ENCODE assay signal across 8 mouse cellular contexts in genomic region chr10:117455595-117456302, GRCm38 (mm10).
DNase-seq lines count a peak whose midpoint lies in the region; ATAC-seq and TF ChIP-seq lines count a peak whose summit lies in the region.
"Had no signal": no experiment of that assay in that cellular context is flagged by ENCODE, and none has a peak within 500 bp of the region (broad histone marks: within the 10 kb centered on the region; RNA-seq: fewer than 3 reads in every experiment).

No protein-coding gene starts in this region.

- WGBS in embryonic facial prominence, embryonic 10.5 days = 73% methylated on average over 9 of the region's 9 CpGs
- 49% methylated on average over 9 of the region's 9 CpGs for WGBS in liver, postnatal 0 days (ENCODE audit: insufficient replicate concordance)
- WGBS in small intestine, adult 2 months = 24% methylated on average over 9 of the region's 9 CpGs

- no peaks in the 10 kb centered on the region for H3K36me3 ChIP-seq in embryonic facial prominence, embryonic 10.5 days (replicated peaks)
- H3K36me3 ChIP-seq in liver, postnatal 0 days (replicated peaks; ENCODE audit: insufficient read depth, low read length) = no peaks in the 10 kb centered on the region
- H3K36me3 ChIP-seq in small intestine, adult 2 months (ENCODE audit: control insufficient read depth, insufficient read depth, low read length) = no peaks in the 10 kb centered on the region
- H3K36me3 ChIP-seq: neural tube, embryonic 12.5 days had no signal

- TF ChIP-seq EP300 in liver, postnatal 0 days (IDR thresholded peaks at IDR 0.05; ENCODE audit: low read depth) = no peak; the same call in 1 of the 2 replicates

- H3K9ac ChIP-seq in liver, postnatal 0 days (replicated peaks) = no peak overlapping the region
- H3K9ac ChIP-seq: neural tube, embryonic 12.5 days had no signal

- no peaks in the 10 kb centered on the region; the same call in 1 of the 2 replicates for H3K27me3 ChIP-seq in embryonic facial prominence, embryonic 10.5 days (replicated peaks; ENCODE audit: low read depth, poor library complexity, severe bottlenecking)
- no peaks in the 10 kb centered on the region for H3K27me3 ChIP-seq in liver, postnatal 0 days (ENCODE audit: insufficient read depth, low read length)
- no peaks in the 10 kb centered on the region for H3K27me3 ChIP-seq in small intestine, adult 2 months (ENCODE audit: control insufficient read depth, insufficient read depth, low read length)
- H3K27me3 ChIP-seq: neural tube, embryonic 12.5 days had no signal

- no peak overlapping the region for H3K4me3 ChIP-seq in embryonic facial prominence, embryonic 10.5 days
- H3K4me3 ChIP-seq in liver, postnatal 0 days (ENCODE audit: low read depth, low read length) = no peak overlapping the region
- no peak overlapping the region for H3K4me3 ChIP-seq in small intestine, adult 2 months (ENCODE audit: low read depth, low read length)
- H3K4me3 ChIP-seq: neural tube, embryonic 12.5 days had no signal

- H3K4me1 ChIP-seq in embryonic facial prominence, embryonic 10.5 days = peaks cover 12% of the 10 kb centered on the region; the same call in 1 of the 2 replicates
- peaks cover 3% of the 10 kb centered on the region for H3K4me1 ChIP-seq in liver, postnatal 0 days (ENCODE audit: insufficient read depth)
- H3K4me1 ChIP-seq in small intestine, adult 2 months (ENCODE audit: control insufficient read depth, insufficient read depth, insufficient read length, low read length) = peaks cover 30% of the 10 kb centered on the region; the same call in 1 of the 2 replicates
- H3K4me1 ChIP-seq: neural tube, embryonic 12.5 days had no signal

- TF ChIP-seq CTCF in liver, postnatal 0 days (IDR thresholded peaks at IDR 0.05; ENCODE audit: low read depth) = peak; percentile 80
- TF ChIP-seq CTCF in small intestine, adult 2 months (IDR thresholded peaks at IDR 0.05; ENCODE audit: extremely low read depth, insufficient read length, insufficient replicate concordance, low read depth, low read length) = peak; percentile 44; the same call in 1 of the 2 replicates

- peak; percentile 65 for ATAC-seq in activated CD4-positive, CD25-positive, alpha-beta regulatory T cell, adult 4 months
- ATAC-seq in liver, postnatal 0 days = peak; percentile 77

- peak; percentile 32 for DNase-seq in ovary, postnatal 36 days (ENCODE audit: low spot score)
- DNase-seq in ovary, adult 18-20 months (ENCODE audit: low spot score) = no peak
- peak; percentile 73 for DNase-seq in embryonic facial prominence, embryonic 10.5 days (ENCODE audit: low spot score)
- DNase-seq in kidney, adult 18-20 months = peak; percentile 65
- DNase-seq in liver, postnatal 0 days = peak; percentile 69

- no peak for TF ChIP-seq POLR2A in small intestine, adult 2 months (IDR thresholded peaks at IDR 0.05; ENCODE audit: low read depth, low read length)

- H3K27ac ChIP-seq in embryonic facial prominence, embryonic 10.5 days (replicated peaks) = no peak overlapping the region
- H3K27ac ChIP-seq in liver, postnatal 0 days (ENCODE audit: low read depth) = peak overlapping the region; percentile 82
- H3K27ac ChIP-seq in small intestine, adult 2 months (ENCODE audit: insufficient read depth, low read depth, low read length) = peak overlapping the region; percentile 83
- H3K27ac ChIP-seq: neural tube, embryonic 12.5 days had no signal

- no peak overlapping the region for H3K4me2 ChIP-seq in liver, postnatal 0 days (ENCODE audit: low read depth, low read length)
- H3K4me2 ChIP-seq: neural tube, embryonic 12.5 days had no signal

- no peaks in the 10 kb centered on the region for H3K9me3 ChIP-seq in embryonic facial prominence, embryonic 10.5 days
- no peaks in the 10 kb centered on the region for H3K9me3 ChIP-seq in liver, postnatal 0 days (ENCODE audit: low read length)
- H3K9me3 ChIP-seq: neural tube, embryonic 12.5 days had no signal
